Mouse (Mus musculus): ENCODE data around the gene Kcp.

DNA sequence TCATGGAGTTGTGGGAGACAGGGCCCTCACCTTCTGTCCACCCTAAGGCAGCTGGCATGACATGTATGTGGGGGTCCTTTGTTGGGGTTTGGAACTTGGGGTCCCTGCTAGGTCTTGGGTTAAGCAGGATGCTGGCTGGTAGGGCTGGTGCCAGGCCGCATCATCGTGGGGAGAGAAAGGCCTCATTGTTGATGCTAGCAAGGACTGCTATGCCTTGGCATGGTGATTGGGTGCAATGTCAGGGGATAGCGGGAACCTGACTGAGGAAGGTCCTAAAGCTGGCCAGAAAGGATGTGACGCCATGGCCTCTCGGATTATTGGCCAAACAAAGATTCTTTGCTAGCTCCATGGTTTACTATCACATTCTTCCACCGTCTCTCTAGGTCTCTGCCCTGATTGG, 68.0 kb downstream of the Kcp start:
- TF ChIP-seq CTCF (IDR thresholded peaks at IDR 0.05; ENCODE audit: extremely low read depth, insufficient read depth, low read length) (no peak), POLR2A (IDR thresholded peaks at IDR 0.05; ENCODE audit: extremely low read depth, insufficient read depth, low read length) (no peak)

All from cortical plate, adult 2 months (tissue).